Mouse (Mus musculus) embryonic facial prominence, embryonic 13.5 days (tissue): ENCODE results near the gene Mef2b. TPM values are rescaled to one million over a fixed set of nuclear protein-coding genes. Genes with fewer than 3 reads are reported as not detected.

Experiments used
- ATAC-seq: fragments of 200-750 bp; cut with Nextera tagmentation; 2 replicates; pipeline ENCODE4 v1.8.0; 2017; ENCODE audit warnings: low read depth; ENCODE audit not compliant: insufficient number of reproducible peaks, insufficient read depth, low FRiP score, low TSS enrichment
- H3K27ac ChIP-seq: fragments of 300-500 bp; sonication (generic); 2 replicates; pipeline ENCODE4 v1.5.1; 2015; ENCODE audit warnings: moderate library complexity, mild to moderate bottlenecking, inconsistent platforms
- H3K27me3 ChIP-seq: fragments of 300-500 bp; sonication (generic); 2 replicates; pipeline ENCODE4 v1.6.1; 2015; ENCODE audit warnings: mild to moderate bottlenecking, inconsistent platforms
- H3K36me3 ChIP-seq: fragments of 300-500 bp; sonication (generic); 2 replicates; pipeline ENCODE4 v1.6.1; 2015; ENCODE audit warnings: mild to moderate bottlenecking, inconsistent platforms
- H3K4me1 ChIP-seq: fragments of 300-500 bp; sonication (generic); 2 replicates; pipeline ENCODE4 v1.6.1; 2015; ENCODE audit warnings: inconsistent platforms
- H3K4me2 ChIP-seq: fragments of 300-500 bp; sonication (generic); 2 replicates; pipeline ENCODE4 v1.6.1; 2015; ENCODE audit warnings: moderate library complexity, mild to moderate bottlenecking, inconsistent platforms
- H3K4me3 ChIP-seq: fragments of 300-500 bp; sonication (generic); 2 replicates; pipeline ENCODE4 v1.5.1; 2015; ENCODE audit warnings: mild to moderate bottlenecking, inconsistent platforms
- H3K9ac ChIP-seq: fragments of 300-500 bp; sonication (generic); 2 replicates; pipeline ENCODE4 v1.6.1; 2015; ENCODE audit warnings: mild to moderate bottlenecking, inconsistent platforms
- H3K9me3 ChIP-seq: fragments of 300-500 bp; sonication (generic); 2 replicates; pipeline ENCODE4 v1.6.1; 2016; ENCODE audit warnings: inconsistent platforms
- WGBS: fragments of 180-500 bp; shearing (Covaris S2); methylation state at CpG from one replicate; pipeline ENCODE4 v1.1.7; 2015; ENCODE audit warnings: mixed read lengths; 5-methylcytosine and 5-hydroxymethylcytosine counted together
- polyA plus RNA-seq: library from polyadenylated mRNA; unstranded; fragments of >200 nt; fragmentation: Nextera tagmentation; extraction: Ambion mirVana; gene quantifications from 2 replicates; pipeline ENCODE4 v1.2.1, GENCODE M21; 2015

Gene Mef2b
- polyA plus RNA-seq, 1 experiment from 2014 or later = 2.0 TPM

GRCm38 (mm10) chr8:70136591-70136990, 2.9 kb upstream of the Mef2b start:
- no peaks in the 10 kb centered on the region for H3K27me3 ChIP-seq
- H3K36me3 ChIP-seq = peaks cover 52% of the 10 kb centered on the region
- H3K27ac ChIP-seq = no peak overlapping the region
- H3K4me1 ChIP-seq = peaks cover 24% of the 10 kb centered on the region
- H3K4me3 ChIP-seq = no peak overlapping the region
- H3K9ac ChIP-seq = no peak overlapping the region
- WGBS = 86% methylated on average over 4 of the region's 4 CpGs
- H3K4me2 ChIP-seq = no peak overlapping the region
- ATAC-seq = no peak
- no peaks in the 10 kb centered on the region for H3K9me3 ChIP-seq

GRCm38 (mm10) chr8:70137890-70138289, 1.6 kb upstream of the Mef2b start:
- Histone ChIP-seq H3K9me3 (no peaks in the 10 kb centered on the region), H3K36me3 (peaks cover 55% of the 10 kb centered on the region), H3K9ac (peak overlapping the region; percentile 80), H3K27me3 (no peaks in the 10 kb centered on the region), H3K27ac (no peak overlapping the region), H3K4me2 (peak overlapping the region; percentile 87), H3K4me1 (peaks cover 20% of the 10 kb centered on the region), H3K4me3 (peak overlapping the region; percentile 81)
- WGBS = 77% methylated on average over 4 of the region's 4 CpGs
- no peak for ATAC-seq

GRCm38 (mm10) chr8:70139981-70140380, 470 bp downstream of the Mef2b start:
- Histone ChIP-seq H3K4me3 (peak overlapping the region; percentile 81), H3K4me1 (peaks cover 20% of the 10 kb centered on the region), H3K27me3 (no peaks in the 10 kb centered on the region), H3K27ac (peak overlapping the region; percentile 87), H3K4me2 (peak overlapping the region; percentile 87), H3K9ac (peak overlapping the region; percentile 87), H3K9me3 (no peaks in the 10 kb centered on the region), H3K36me3 (peaks cover 50% of the 10 kb centered on the region)
- 11% methylated on average over 9 of the region's 9 CpGs for WGBS
- no peak for ATAC-seq

- WGBS = 88% methylated on average over 7 of the region's 7 CpGs
- Histone ChIP-seq H3K4me2 (no peak overlapping the region), H3K27me3 (peaks cover 10% of the 10 kb centered on the region), H3K4me3 (no peak overlapping the region), H3K36me3 (peaks cover 38% of the 10 kb centered on the region), H3K4me1 (peaks cover 9% of the 10 kb centered on the region), H3K9ac (no peak overlapping the region), H3K9me3 (no peaks in the 10 kb centered on the region), H3K27ac (no peak overlapping the region)
- no peak for ATAC-seq
These were observed 8.4 kb downstream of the Mef2b start for GRCm38 (mm10) chr8:70147678-70148607.

- peaks cover 22% of the 10 kb centered on the region for H3K36me3 ChIP-seq
- H3K9ac ChIP-seq = peak overlapping the region; percentile 58
- WGBS = 16% methylated on average over 13 of the region's 13 CpGs
- no peak overlapping the region for H3K4me3 ChIP-seq
- peak overlapping the region; percentile 36 for H3K4me2 ChIP-seq
- H3K4me1 ChIP-seq = peaks cover 9% of the 10 kb centered on the region
- no peak overlapping the region for H3K27ac ChIP-seq
- H3K27me3 ChIP-seq = peaks cover 15% of the 10 kb centered on the region
- no peaks in the 10 kb centered on the region for H3K9me3 ChIP-seq
- 0 out of 2 replicates have a peak, but pooled peaks have one; percentile 43 for ATAC-seq
These were observed 10.6 kb downstream of the Mef2b start for GRCm38 (mm10) chr8:70150158-70150557.

GRCm38 (mm10) chr8:70152537-70153257, 13.2 kb downstream of the Mef2b start:
- Histone ChIP-seq H3K4me2 (peak overlapping the region; percentile 38), H3K4me3 (no peak overlapping the region), H3K9ac (no peak overlapping the region), H3K9me3 (no peaks in the 10 kb centered on the region), H3K27ac (no peak overlapping the region), H3K27me3 (peaks cover 25% of the 10 kb centered on the region), H3K36me3 (no peaks in the 10 kb centered on the region), H3K4me1 (peaks cover 9% of the 10 kb centered on the region)
- WGBS = 15% methylated on average over 21 of the region's 22 CpGs
- ATAC-seq = peak; percentile 86

- peaks cover 11% of the 10 kb centered on the region; the same call in 1 of the 2 replicates for H3K4me1 ChIP-seq
- WGBS = 91% methylated on average over 1 of the region's 1 CpGs
These were observed 17.8 kb downstream of the Mef2b start for GRCm38 (mm10) chr8:70157240-70157800.

GRCm38 (mm10) chr8:70158069-70158853, 18.8 kb downstream of the Mef2b start:
- H3K4me3 ChIP-seq = peak overlapping the region; percentile 46
- no peak overlapping the region for H3K27ac ChIP-seq
- peak; percentile 77 for ATAC-seq
- H3K36me3 ChIP-seq = no peaks in the 10 kb centered on the region
- H3K9ac ChIP-seq = peak overlapping the region; percentile 61
- H3K27me3 ChIP-seq = peaks cover 12% of the 10 kb centered on the region
- WGBS = 10% methylated on average over 38 of the region's 40 CpGs
- H3K4me2 ChIP-seq = peak overlapping the region; percentile 81
- H3K9me3 ChIP-seq = no peaks in the 10 kb centered on the region
- peaks cover 8% of the 10 kb centered on the region; the same call in 1 of the 2 replicates for H3K4me1 ChIP-seq

More at GRCm38 (mm10) chr8:70157240-70157800, 17.8 kb downstream of the Mef2b start:
- Histone ChIP-seq H3K4me3 (no peak overlapping the region), H3K27me3 (peaks cover 15% of the 10 kb centered on the region), H3K9me3 (no peaks in the 10 kb centered on the region), H3K36me3 (no peaks in the 10 kb centered on the region), H3K27ac (no peak overlapping the region), H3K4me2 (no peak overlapping the region), H3K9ac (0 out of 2 replicates have a peak overlapping the region, but pooled peaks have one; percentile 27)
- ATAC-seq = no peak

GRCm38 (mm10) chr8:70159211-70159610, 19.7 kb downstream of the Mef2b start:
- no peak for ATAC-seq
- no peaks in the 10 kb centered on the region for H3K9me3 ChIP-seq
- 0 out of 2 replicates have a peak overlapping the region, but pooled peaks have one; percentile 81 for H3K4me2 ChIP-seq
- no peak overlapping the region for H3K27ac ChIP-seq
- no peak overlapping the region for H3K4me3 ChIP-seq
- WGBS = 87% methylated on average over 4 of the region's 4 CpGs
- peaks cover 16% of the 10 kb centered on the region for H3K27me3 ChIP-seq
- H3K4me1 ChIP-seq = peaks cover 8% of the 10 kb centered on the region; the same call in 1 of the 2 replicates
- H3K9ac ChIP-seq = no peak overlapping the region; the same call in 1 of the 2 replicates
- no peaks in the 10 kb centered on the region for H3K36me3 ChIP-seq

- Histone ChIP-seq H3K4me3 (no peak overlapping the region), H3K9me3 (no peaks in the 10 kb centered on the region), H3K4me2 (no peak overlapping the region), H3K9ac (no peak overlapping the region), H3K27me3 (peaks cover 23% of the 10 kb centered on the region), H3K36me3 (no peaks in the 10 kb centered on the region), H3K27ac (no peak overlapping the region), H3K4me1 (peaks cover 8% of the 10 kb centered on the region; the same call in 1 of the 2 replicates)
- 53% methylated on average over 13 of the region's 13 CpGs for WGBS
- no peak for ATAC-seq
These were observed 20.5 kb downstream of the Mef2b start for GRCm38 (mm10) chr8:70160015-70160414.
